Mouse (Mus musculus) testis, adult 2 months (tissue): ENCODE measurements around the gene Srcap.

Experiments used
- CTCF ChIP-seq: fragments of 200-500 bp; IDR thresholded peaks from 2 replicates; pipeline ENCODE4 v1.5.1; 2012; ENCODE audit warnings: low read depth, mild to moderate bottlenecking, inconsistent platforms, low read length, moderate library complexity; ENCODE audit not compliant: control insufficient read depth, insufficient read depth, insufficient replicate concordance
- POLR2A ChIP-seq: fragments of 200-500 bp; IDR thresholded peaks from 2 replicates; pipeline ENCODE4 v1.6.1; 2012; ENCODE audit warnings: low read depth, mild to moderate bottlenecking, inconsistent platforms, low read length, moderate library complexity; ENCODE audit not compliant: control insufficient read depth

- TF ChIP-seq CTCF: no peak
- TF ChIP-seq POLR2A: no peak
Observed at GRCm38 (mm10) chr7:127586149-127586548, 74.4 kb downstream of the Srcap start.
